In the genomic region with DNA sequence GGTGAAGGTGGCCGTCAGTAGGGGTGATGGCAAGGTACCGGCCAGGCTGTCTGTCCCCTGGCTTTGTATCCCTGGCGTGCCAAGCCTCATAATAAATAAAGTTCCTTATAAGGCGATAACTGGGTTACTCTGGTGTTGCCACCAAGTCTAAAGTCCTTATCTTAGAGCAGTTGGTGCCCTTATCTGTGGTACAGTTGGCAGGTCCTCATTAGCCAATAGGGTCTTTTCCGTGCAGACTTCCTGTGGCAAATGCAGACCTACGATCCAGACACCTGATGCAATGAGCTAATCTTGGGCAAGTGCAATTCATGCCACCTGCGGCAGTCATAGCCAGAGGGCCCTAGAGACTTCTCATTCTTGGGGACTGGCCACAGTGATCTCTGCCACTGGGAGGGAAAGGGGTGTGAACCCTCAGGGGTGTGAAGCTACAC, we compare ENCODE assay signal across 16 mouse cellular contexts. TPM values are rescaled to one million over a fixed set of nuclear protein-coding genes. Genes with fewer than 3 reads are reported as not detected.
DNase-seq lines count a peak whose midpoint lies in the region; ATAC-seq and TF ChIP-seq lines count a peak whose summit lies in the region.
"Had no signal": no experiment of that assay in that cellular context is flagged by ENCODE, and none has a peak within 500 bp of the region (broad histone marks: within the 10 kb centered on the region; RNA-seq: fewer than 3 reads in every experiment).

No protein-coding gene starts in this region.

- no peak overlapping the region for H3K4me3 ChIP-seq in liver, postnatal 0 days (ENCODE audit: low read depth, low read length)
- no peak overlapping the region for H3K4me3 ChIP-seq in stomach, postnatal 0 days (ENCODE audit: low read depth, low read length)
- H3K4me3 ChIP-seq: embryonic facial prominence, embryonic 12.5 days; midbrain, embryonic 10.5 days had no signal

- peak; percentile 26; the same call in 1 of the 2 replicates for TF ChIP-seq CTCF in liver, postnatal 0 days (IDR thresholded peaks at IDR 0.05; ENCODE audit: low read depth)
- TF ChIP-seq CTCF in stomach, postnatal 0 days (IDR thresholded peaks at IDR 0.05; ENCODE audit: low read depth): no peak

- peak overlapping the region; percentile 66 for H3K27ac ChIP-seq in liver, postnatal 0 days (ENCODE audit: low read depth)
- H3K27ac ChIP-seq in stomach, postnatal 0 days (replicated peaks): no peak overlapping the region
- H3K27ac ChIP-seq: embryonic facial prominence, embryonic 12.5 days; hindbrain, embryonic 14.5 days; midbrain, embryonic 10.5 days had no signal

- peaks cover 23% of the 10 kb centered on the region for H3K4me1 ChIP-seq in liver, postnatal 0 days (ENCODE audit: insufficient read depth)
- H3K4me1 ChIP-seq in stomach, postnatal 0 days (replicated peaks; ENCODE audit: control insufficient read depth, insufficient read depth): no peaks in the 10 kb centered on the region
- H3K4me1 ChIP-seq: embryonic facial prominence, embryonic 12.5 days; midbrain, embryonic 10.5 days had no signal

- no peaks in the 10 kb centered on the region for H3K9me3 ChIP-seq in liver, postnatal 0 days (ENCODE audit: low read length)
- no peaks in the 10 kb centered on the region for H3K9me3 ChIP-seq in stomach, postnatal 0 days (ENCODE audit: control insufficient read depth, low read length)
- H3K9me3 ChIP-seq: embryonic facial prominence, embryonic 12.5 days; midbrain, embryonic 10.5 days had no signal

- no peaks in the 10 kb centered on the region for H3K27me3 ChIP-seq in liver, postnatal 0 days (ENCODE audit: insufficient read depth, low read length)
- no peaks in the 10 kb centered on the region for H3K27me3 ChIP-seq in stomach, postnatal 0 days (ENCODE audit: control insufficient read depth, insufficient read depth, low read length)
- H3K27me3 ChIP-seq: embryonic facial prominence, embryonic 12.5 days had no signal

- intact Hi-C loops in gastrocnemius, postnatal 14 days (cut with DNase I; ENCODE audit: low total_unique reads): no loop called here

- peak; percentile 94 for TF ChIP-seq EP300 in liver, postnatal 0 days (IDR thresholded peaks at IDR 0.05; ENCODE audit: low read depth)
- TF ChIP-seq EP300 in stomach, postnatal 0 days (optimal IDR thresholded peaks at IDR 0.05): no peak

- H3K36me3 ChIP-seq in liver, postnatal 0 days (replicated peaks; ENCODE audit: insufficient read depth, low read length): no peaks in the 10 kb centered on the region
- H3K36me3 ChIP-seq in stomach, postnatal 0 days (ENCODE audit: control insufficient read depth, insufficient read depth, low read length): no peaks in the 10 kb centered on the region
- H3K36me3 ChIP-seq: embryonic facial prominence, embryonic 12.5 days; midbrain, embryonic 10.5 days had no signal

- whole genome bisulfite sequencing in liver, postnatal 0 days (ENCODE audit: insufficient replicate concordance): 37% methylated on average over 7 of the region's 7 CpGs
- WGBS in stomach, postnatal 0 days: 70% methylated on average over 7 of the region's 7 CpGs

- peak overlapping the region; percentile 57 for H3K4me2 ChIP-seq in liver, postnatal 0 days (ENCODE audit: low read depth, low read length)
- H3K4me2 ChIP-seq in stomach, postnatal 0 days (replicated peaks; ENCODE audit: low read depth): no peak overlapping the region
- H3K4me2 ChIP-seq: embryonic facial prominence, embryonic 12.5 days; hindbrain, embryonic 14.5 days had no signal

- no peak overlapping the region for H3K9ac ChIP-seq in liver, postnatal 0 days (replicated peaks)
- no peak overlapping the region for H3K9ac ChIP-seq in stomach, postnatal 0 days (ENCODE audit: low read length)
- H3K9ac ChIP-seq: embryonic facial prominence, embryonic 12.5 days; hindbrain, embryonic 14.5 days had no signal

- peak; percentile 78 to 84 for ATAC-seq in hematopoietic stem cell, adult 5-6 weeks (replicated peaks in 1 of 2; ENCODE audit: insufficient read depth in 1 of 2, low FRiP score in 2 of 2, low TSS enrichment in 1 of 2, low read depth in 1 of 2, poor library complexity in 2 of 2, severe bottlenecking in 2 of 2)
- ATAC-seq in liver, postnatal 0 days: peak; percentile 81
- ATAC-seq in stomach, postnatal 0 days (ENCODE audit: low FRiP score, low TSS enrichment): peak; percentile 79
- ATAC-seq: Patski had no signal

- DNase-seq in spleen, adult 12 weeks (ENCODE audit: low spot score): peak; percentile 42
- no peak for DNase-seq in spleen, postnatal 14 days (ENCODE audit: low spot score in 2 of 2)
- no peak for DNase-seq in liver, postnatal 0 days
- no peak for DNase-seq in stomach, postnatal 0 days (ENCODE audit: low spot score)
- DNase-seq in lung, postnatal 10 days: no peak
- no peak for DNase-seq in gastrocnemius, postnatal 14 days
- DNase-seq in left cerebral cortex, adult 18-20 months (ENCODE audit: low spot score in 2 of 2): no peak
- DNase-seq: adrenal gland, adult 8-10 months; cerebellum, adult 8-10 months; kidney, postnatal 25 days; thymus, postnatal 25 days had no signal

RNA-seq across cellular contexts. Expression of gene Galnt6, which starts 9.2 kb away (rescaled TPM):
- 40.8 and 56.5 TPM in 2 replicates for total RNA-seq in hematopoietic stem cell, adult 5-6 weeks (2017)
- 1.3 and 1.6 TPM in 2 replicates for polyA plus RNA-seq in liver, postnatal 0 days (2015; fragmentation: Nextera tagmentation; extraction: Ambion mirVana)
- 9.5 and 11.0 TPM in 2 replicates for polyA plus RNA-seq in stomach, postnatal 0 days (2015; fragmentation: Nextera tagmentation; extraction: Ambion mirVana)
- under 1 TPM; 0.18 to 0.33 TPM for total RNA-seq in gastrocnemius, postnatal 14 days (2021)
- total RNA-seq in left cerebral cortex, adult 18-20 months (2021): 1 to 10 TPM; 5.7 to 6.7 TPM

RNA-seq across cellular contexts. Expression of gene Slc4a8, which starts 23.2 kb away (rescaled TPM):
- 1.4 and 3.6 TPM in 2 replicates for total RNA-seq in hematopoietic stem cell, adult 5-6 weeks (2017)
- polyA plus RNA-seq in liver, postnatal 0 days (2015; fragmentation: Nextera tagmentation; extraction: Ambion mirVana): 1.0 and 1.1 TPM in 2 replicates
- polyA plus RNA-seq in stomach, postnatal 0 days (2015; fragmentation: Nextera tagmentation; extraction: Ambion mirVana): 2.2 TPM in 2 replicates
- total RNA-seq in gastrocnemius, postnatal 14 days (2021): 1 to 10 TPM; 2.0 to 6.0 TPM
- 10 to 100 TPM; 67.6 to 73.7 TPM for total RNA-seq in left cerebral cortex, adult 18-20 months (2021)

RNA-seq across cellular contexts. Expression of gene Cela1, which starts 50.6 kb away (rescaled TPM):
- total RNA-seq in hematopoietic stem cell, adult 5-6 weeks (2017): 4.8 and 14.2 TPM in 2 replicates
- polyA plus RNA-seq in liver, postnatal 0 days (2015; fragmentation: Nextera tagmentation; extraction: Ambion mirVana): 29.5 and 31.5 TPM in 2 replicates
- 22.3 and 24.1 TPM in 2 replicates for polyA plus RNA-seq in stomach, postnatal 0 days (2015; fragmentation: Nextera tagmentation; extraction: Ambion mirVana)
- not detected for total RNA-seq in gastrocnemius, postnatal 14 days (2021)
- 1 to 10 TPM; 2.7 TPM for total RNA-seq in left cerebral cortex, adult 18-20 months (2021)

Comparison
In these comparisons a context has a peak if more than half of its experiments do, and no peak if none do; other contexts are left out.
1. RNA of gene Galnt6, which starts 9.2 kb away (total RNA-seq): 40.8 to 56.5 TPM in hematopoietic stem cell, adult 5-6 weeks and 5.7 to 6.7 TPM in left cerebral cortex, adult 18-20 months; 0.18 to 0.33 TPM in gastrocnemius, postnatal 14 days; every median in the first group is over 4 times any median in the second.
2. RNA of gene Slc4a8, which starts 23.2 kb away (total RNA-seq): 67.6 to 73.7 TPM in left cerebral cortex, adult 18-20 months; 2.0 to 6.0 TPM in gastrocnemius, postnatal 14 days and 1.4 to 3.6 TPM in hematopoietic stem cell, adult 5-6 weeks; every median in the first group is over 4 times any median in the second.
3. Peak in every context shown above with its lines, with median percentiles within 50 percentile points of each other: ATAC-seq.